Mouse (Mus musculus): ENCODE measurements around the gene Sesn1.

GRCm38 (mm10) chr10:41907473-41907872 is 97.7 kb downstream of the Sesn1 start:
- TF ChIP-seq USF2 (IDR thresholded peaks at IDR 0.05; ENCODE audit: borderline replicate concordance in 1 of 2, insufficient read depth in 1 of 2, low read depth in 1 of 2, low read length in 2 of 2): no peak
- TF ChIP-seq POLR2A (IDR thresholded peaks at IDR 0.05; ENCODE audit: control insufficient read depth in 1 of 2, insufficient read depth in 1 of 2, low read depth in 1 of 2, low read length in 2 of 2, poor library complexity in 1 of 2): no peak
- TF ChIP-seq EP300 (IDR thresholded peaks at IDR 0.05; ENCODE audit: low read depth in 1 of 2, low read length in 2 of 2): no peak
- TF ChIP-seq CTCF (IDR thresholded peaks at IDR 0.05 in 2 of 3, conservative IDR thresholded peaks at IDR 0.05 in 1 of 3; ENCODE audit: control insufficient read depth in 1 of 3, insufficient read depth in 1 of 3, low read depth in 2 of 3, low read length in 3 of 3, poor library complexity in 1 of 3, severe bottlenecking in 1 of 3): no peak
- no peak for TF ChIP-seq ZC3H11A (IDR thresholded peaks at IDR 0.05; ENCODE audit: low read depth, low read length)
- TF ChIP-seq ZMIZ1 (IDR thresholded peaks at IDR 0.05; ENCODE audit: low read depth, low read length): no peak
- TF ChIP-seq SIN3A (IDR thresholded peaks at IDR 0.05; ENCODE audit: low read length): no peak

Data from MEL (cell line).